Mouse (Mus musculus): ENCODE measurements at regions not wholly inside any gene's neighbourhood (a gene's known extent, or its start where the extent isn't known, plus 50 kb on each side); places are given as distances from the start of the nearest gene placed in this dataset.

DNA sequence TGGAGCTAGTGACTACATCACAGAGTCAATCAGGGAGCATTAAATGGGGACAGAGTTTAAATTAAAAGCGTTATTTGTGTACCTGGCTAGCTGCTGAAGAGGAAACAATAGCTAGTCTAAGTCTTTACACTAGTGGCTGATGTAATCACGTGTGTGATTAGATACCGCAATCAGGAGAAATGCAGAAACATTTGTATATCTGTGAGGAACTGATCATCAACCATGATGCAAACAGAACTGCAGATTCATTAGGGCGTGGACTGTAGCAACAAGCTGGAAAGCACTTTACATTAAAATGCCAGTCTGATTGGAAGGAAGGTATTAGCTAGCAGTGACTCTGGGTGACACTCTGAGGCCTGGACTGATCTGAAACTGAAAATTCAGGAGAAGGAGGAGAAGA is 308.8 kb upstream of the Mctp2 start:
- TF ChIP-seq MAX (IDR thresholded peaks at IDR 0.05; ENCODE audit: low read depth) (no peak), POLR2A (IDR thresholded peaks at IDR 0.05; ENCODE audit: insufficient read length, low read depth) (no peak), MYOD1 (IDR thresholded peaks at IDR 0.05; ENCODE audit: control insufficient read depth in 1 of 3, insufficient read length in 2 of 3, low read depth in 2 of 3) (no peak), E2F4 (IDR thresholded peaks at IDR 0.05; ENCODE audit: insufficient read depth) (no peak), POLR2AphosphoS2 (IDR thresholded peaks at IDR 0.05; ENCODE audit: insufficient read length, low read depth) (no peak), TCF12 (IDR thresholded peaks at IDR 0.05; ENCODE audit: insufficient read depth, poor library complexity, severe bottlenecking) (no peak), TCF3 (IDR thresholded peaks at IDR 0.05; ENCODE audit: insufficient read length, low read depth) (no peak), CEBPB (IDR thresholded peaks at IDR 0.05; ENCODE audit: insufficient read depth, poor library complexity, severe bottlenecking) (peak; percentile 78), USF1 (IDR thresholded peaks at IDR 0.05; ENCODE audit: low read depth) (no peak), MYOG (IDR thresholded peaks at IDR 0.05; ENCODE audit: control insufficient read depth in 1 of 3, insufficient read depth in 1 of 3, insufficient read length in 2 of 3, low read depth in 2 of 3) (no peak), REST (IDR thresholded peaks at IDR 0.05; ENCODE audit: insufficient read depth, insufficient read length) (no peak)
